Mouse (Mus musculus) frontal cortex, postnatal 14 days (tissue): ENCODE data around the gene Exosc8.

Source experiments
- DNase-seq, 2 experiments: peaks; one replicate each; pipeline ENCODE4 v3.0.0; 2022; ENCODE audit warnings: low spot score in 2 of 2

The Exosc8 gene

GRCm38 (mm10) chr3:54681310-54682204, 53.6 kb downstream of the Exosc8 start:
- no peak for DNase-seq
